Mouse (Mus musculus): ENCODE measurements around the gene Cit. TPM values are rescaled to one million over a fixed set of nuclear protein-coding genes. Genes with fewer than 3 reads are reported as not detected.

Cit gene
- total RNA-seq, 2 experiments from 2014 or later, result 20.1 to 24.9 TPM

DNA sequence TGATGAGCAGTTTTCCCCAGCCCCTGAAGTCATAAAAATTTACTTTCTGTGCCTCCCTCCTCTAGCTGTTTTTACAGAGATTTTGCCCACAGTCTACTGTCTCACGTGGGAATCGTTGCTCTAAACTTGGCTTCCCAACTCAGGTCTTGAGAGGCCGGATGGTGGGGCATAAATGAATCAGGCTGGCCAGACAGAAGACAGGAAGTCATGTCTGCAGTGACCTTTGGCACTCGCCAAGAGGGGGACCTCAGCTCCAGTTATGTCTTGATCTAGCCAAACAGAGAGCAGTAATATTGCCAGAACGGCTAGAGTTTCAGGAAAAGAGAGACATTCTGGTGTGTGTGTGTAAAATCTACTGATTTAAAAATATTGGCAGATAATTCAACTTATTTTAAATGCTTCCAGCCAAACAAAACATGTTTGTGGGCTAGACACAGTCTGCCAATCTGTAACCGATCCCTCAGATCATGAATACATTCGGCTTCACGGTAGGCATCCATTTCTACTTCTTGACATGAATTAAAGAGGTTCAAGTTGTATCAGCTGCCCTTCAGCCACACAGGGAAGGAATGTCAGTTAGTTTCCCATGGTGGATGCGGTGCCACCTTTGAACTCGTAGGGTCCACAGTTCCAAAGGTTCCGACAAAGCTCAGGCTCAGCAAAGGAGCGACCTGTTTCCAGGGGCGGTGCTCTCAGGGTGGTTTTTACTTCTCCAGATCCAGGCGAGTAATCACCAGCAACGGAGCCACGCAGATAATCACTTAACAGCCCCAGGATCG lies 5.4 kb downstream of the Cit start:
- DNase-seq (ENCODE audit: low spot score in 2 of 2), result no peak

DNA sequence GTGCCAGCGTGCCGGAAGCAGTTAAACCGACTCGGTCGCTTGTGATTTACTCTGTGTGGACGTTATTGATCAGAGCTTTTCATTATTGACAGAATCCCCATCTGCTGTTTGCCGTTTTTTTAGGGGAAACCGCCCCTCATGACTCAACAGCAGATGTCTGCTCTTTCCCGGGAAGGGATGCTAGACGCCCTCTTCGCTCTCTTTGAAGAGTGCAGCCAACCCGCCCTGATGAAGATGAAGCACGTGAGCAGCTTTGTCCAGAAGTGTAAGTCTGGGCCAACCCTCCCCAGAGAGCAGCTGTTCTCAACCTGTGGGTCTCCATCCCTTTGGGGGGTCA lies 5.9 kb downstream of the Cit start:
- DNase-seq (ENCODE audit: low spot score in 2 of 2), result no peak

DNA sequence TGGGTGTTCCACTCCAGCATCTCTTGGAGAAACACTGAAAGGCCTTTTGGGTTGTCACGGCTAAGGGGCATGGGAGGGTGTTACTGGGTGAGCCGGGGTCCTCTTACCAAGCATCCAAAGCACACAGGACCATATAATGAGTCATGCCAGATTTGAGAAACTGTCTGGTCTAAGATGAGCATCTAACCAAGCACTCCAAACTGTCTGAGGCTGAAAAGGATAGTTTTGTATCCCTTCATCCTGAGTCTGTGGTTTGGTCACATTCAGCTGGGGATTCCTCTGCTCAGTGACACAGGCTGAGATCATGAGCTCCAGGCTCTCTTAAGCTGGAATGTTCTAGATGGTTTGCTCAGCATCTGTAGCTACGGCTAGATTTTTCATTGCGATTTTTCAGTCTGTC lies 7.4 kb downstream of the Cit start:
- no peak for DNase-seq (ENCODE audit: low spot score in 2 of 2)

DNA sequence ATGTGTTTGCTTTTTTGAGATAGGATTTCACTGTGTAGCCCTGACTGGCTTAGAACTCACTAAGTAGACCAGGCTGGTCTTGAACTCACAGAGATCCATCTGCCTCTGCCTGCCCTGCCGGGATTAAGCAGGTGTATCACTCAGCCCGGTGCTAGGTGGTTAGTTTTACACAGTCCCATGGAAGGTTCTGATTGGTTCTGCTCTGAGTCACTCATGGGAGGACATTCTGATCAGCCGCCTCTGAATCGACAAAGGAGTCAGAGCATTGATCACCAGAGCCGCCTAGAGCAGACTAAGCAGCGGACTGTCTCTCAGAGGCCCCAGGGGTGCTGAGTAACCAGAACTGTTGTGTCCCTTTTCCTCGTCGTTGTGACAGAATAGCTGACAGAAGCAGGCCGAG lies 8.6 kb downstream of the Cit start:
- no peak for DNase-seq (ENCODE audit: low spot score in 2 of 2)

DNA sequence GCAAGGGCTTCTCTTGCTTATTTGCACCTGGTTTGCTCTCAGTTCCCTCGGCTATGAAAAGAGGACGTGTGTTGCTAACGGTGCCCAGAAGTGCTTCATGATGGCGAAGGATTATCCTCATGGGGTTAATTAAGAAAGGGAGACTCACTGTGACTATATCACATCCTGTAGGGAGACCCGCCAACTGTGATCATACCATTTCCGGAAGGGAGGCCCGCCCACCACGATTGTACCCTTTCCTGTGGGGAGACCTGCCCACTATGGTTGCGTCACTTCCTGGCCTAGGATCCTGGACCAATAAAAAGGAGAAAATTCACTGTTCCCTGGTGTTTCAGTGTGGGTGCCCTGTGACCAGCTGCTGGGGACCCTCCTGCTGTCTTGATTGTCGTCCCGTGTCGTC lies 9.3 kb downstream of the Cit start:
- DNase-seq (ENCODE audit: low spot score in 2 of 2), result no peak

DNA sequence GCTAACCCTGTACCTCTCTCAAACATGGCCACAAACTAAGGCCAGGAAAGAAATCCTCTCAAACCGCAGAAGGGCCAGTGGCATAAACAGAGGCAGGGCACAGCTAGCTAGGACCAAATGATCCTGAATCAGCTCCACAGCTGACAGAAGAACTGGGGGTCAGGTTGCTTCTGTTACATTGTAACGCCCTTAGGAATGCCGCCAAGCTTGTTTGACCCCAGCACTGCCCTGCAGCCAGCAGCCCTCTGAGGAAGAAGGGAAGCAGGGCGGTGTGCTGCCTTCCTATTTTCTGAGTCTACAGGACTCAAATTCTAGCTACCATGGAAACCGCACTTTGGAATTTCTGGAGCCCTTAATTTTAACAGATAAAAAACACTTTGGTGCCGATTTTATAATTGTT lies 13.6 kb downstream of the Cit start:
- DNase-seq (ENCODE audit: low spot score in 2 of 2), result no peak

DNA sequence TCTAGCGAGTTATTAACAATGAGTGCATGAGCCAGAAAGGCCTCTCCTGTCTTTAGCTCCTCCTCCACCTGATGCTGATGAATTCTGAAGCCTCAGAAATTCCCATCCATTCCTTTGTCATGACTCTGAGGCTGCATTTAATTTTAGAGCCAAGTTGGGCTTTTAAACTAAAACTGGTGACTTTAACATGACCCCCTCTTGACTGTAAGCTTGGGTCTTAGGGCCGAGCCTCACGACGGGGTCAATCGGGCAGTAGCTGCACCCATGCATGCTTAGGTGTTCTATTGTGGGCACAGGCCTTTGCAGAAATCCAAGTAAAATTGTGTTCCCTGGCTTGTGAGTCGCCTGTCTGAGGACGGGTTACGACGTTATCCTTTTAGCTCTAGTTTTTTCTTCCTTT lies 14.4 kb downstream of the Cit start:
- DNase-seq (ENCODE audit: low spot score in 2 of 2), result no peak

DNA sequence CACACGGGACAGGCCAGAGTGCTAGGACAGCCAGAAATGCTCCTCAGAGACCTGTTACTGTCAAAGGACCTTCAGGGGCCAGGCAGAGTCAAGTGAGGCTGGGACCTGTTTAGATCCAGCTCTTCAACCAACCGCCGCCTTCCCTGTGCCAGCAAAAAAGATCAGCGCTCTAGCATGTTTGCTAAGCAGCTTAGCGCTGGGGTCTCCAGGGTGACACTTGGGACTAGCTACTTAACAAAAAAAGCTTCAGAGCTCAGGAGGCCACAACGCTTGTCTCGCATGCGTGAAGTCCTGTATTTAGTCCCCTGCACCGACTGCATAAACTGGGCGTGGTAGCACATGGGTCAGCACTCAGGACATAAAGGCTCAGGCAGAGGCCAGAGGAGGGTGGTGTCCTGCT lies 16.9 kb downstream of the Cit start:
- DNase-seq (ENCODE audit: low spot score in 2 of 2), result no peak

DNA sequence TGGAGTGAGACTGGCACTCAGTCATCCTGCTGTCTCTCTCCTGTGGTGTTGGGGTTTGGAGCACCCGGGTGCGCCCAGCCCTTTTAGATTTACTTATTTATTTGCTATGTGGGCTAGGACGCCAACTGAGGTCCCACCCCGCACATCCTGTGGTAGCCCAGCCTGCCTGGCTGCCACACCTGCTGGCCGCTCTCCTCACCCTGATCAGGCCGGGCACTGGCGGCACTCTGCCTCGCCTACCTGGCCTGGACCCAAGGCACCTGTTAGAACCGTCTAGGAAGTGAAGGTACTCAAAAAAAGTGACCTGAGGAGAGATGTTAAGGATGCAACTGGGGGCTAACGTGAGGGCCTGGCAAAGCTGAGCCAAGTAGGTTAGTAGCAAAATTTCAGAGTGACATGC lies 17.4 kb downstream of the Cit start:
- no peak for DNase-seq (ENCODE audit: low spot score in 2 of 2)

DNA sequence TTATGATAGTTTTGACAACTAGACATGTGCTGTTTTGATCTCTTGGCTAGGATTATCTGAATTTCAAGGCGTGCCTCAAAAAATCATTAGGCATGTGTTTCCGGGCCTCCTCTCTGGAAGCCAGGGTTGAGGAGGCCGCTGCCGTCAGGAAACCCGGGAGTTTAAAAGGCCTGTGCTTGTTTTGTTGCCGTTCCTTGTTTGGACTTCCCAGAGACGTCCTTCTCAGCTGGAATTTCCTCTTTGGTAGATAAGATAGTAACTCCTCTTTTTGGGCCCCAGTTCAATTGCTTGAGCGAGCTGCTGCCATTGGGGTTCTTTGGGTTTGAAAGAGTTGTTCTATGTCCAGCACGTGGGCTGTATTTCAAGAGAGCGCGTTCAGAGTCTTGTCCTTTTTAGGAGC lies 21.2 kb downstream of the Cit start:
- no peak for DNase-seq (ENCODE audit: low spot score in 2 of 2)

DNA sequence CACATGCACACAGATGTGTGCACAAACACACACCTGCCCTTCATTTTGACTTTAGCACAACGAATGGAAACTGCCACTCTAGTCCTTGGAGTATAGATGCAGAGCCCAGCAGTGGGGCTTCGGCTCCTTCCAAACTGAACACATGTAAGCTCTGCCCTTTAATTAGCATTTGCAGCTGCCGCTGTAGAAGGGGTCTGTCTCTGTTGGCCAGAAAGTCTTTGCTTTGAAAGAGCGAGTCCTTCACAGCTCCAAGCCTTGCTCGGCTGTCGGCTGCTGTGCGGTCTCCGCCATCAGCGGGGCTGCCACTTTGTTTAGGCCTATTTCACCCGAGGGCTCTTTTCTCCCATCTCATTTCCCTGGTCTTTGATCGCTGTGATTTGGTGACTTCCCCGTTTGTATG lies 23.5 kb downstream of the Cit start:
- DNase-seq (ENCODE audit: low spot score in 2 of 2), result no peak

DNA sequence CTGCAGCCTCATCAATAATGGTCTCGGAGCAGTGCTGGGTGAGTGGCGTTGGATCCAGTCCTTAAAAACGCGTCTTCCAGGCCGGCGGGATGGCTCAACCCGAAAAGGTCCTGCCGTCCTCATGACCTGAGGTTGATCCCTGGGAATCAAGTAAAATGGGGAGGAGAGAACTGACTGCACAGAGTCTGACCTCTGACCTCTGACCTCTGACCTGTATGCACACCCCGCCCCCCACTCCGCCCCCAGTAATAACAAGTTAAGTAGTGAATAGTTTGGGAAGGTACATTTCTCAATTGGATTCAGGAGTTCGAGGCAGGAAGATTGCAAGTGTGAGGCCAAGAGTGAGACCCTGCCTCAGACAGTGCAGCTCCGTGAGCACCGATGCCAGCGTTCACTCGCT lies 24.1 kb downstream of the Cit start:
- no peak for DNase-seq (ENCODE audit: low spot score in 2 of 2)

DNA sequence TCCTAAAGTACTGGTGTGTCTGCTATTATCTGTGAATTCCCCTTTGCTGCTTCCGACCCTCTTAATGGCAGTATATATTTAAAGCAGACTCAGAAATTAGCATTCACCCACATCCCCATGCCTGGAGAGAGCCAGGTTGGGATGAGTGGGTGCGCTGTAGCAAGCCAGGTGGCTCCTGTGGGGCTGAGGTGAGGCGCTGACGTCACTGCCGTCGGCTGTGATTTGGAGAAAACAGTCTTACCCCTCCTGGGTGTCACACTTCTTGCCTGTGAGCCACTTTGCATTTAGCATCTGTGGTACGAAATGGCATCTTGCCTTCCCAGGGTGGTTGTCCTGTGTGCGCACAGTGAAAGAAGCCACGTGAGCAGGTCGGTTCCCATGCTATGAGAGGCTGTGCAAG lies 26.1 kb downstream of the Cit start:
- DNase-seq (ENCODE audit: low spot score in 2 of 2), result no peak

DNA sequence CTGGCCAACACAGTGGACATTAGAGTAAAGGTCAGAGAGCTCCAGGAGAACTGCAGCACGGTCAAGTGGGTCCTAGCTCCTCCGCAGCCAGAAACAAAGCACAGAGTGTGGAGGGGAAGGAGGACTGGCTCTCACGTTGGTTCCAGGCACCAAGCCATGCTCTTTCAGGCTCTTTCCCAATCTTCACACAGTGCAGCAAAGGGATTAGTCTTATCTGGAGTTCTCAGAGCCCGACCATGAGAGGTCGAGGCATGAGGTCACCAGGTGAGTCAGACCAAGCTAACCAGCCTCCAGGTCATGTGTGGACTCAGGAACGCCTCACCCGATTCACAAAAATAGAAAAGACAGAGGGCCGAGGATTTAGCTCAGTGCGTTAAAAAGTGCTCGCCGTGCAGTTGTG lies 27.0 kb downstream of the Cit start:
- DNase-seq (ENCODE audit: low spot score in 2 of 2), result no peak

DNA sequence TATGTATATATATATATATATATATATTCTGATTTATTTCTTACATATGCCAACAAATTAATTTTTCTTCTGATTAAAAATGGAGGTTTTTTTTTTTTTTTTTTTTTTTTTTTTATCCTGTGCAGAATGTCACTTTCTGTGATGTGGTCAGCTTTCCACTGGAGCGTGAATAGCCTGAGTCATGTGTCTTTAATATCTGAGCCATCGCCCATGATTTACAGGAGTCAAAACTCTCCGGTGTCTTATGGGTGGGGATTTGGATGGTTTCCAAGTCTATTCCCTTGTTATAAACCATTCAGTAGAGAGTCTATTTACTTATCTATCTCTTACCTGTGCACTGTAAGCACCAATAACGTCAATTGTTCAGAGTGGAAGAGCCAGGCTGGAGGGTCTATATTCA lies 27.9 kb downstream of the Cit start:
- DNase-seq (ENCODE audit: low spot score in 2 of 2), result no peak

DNA sequence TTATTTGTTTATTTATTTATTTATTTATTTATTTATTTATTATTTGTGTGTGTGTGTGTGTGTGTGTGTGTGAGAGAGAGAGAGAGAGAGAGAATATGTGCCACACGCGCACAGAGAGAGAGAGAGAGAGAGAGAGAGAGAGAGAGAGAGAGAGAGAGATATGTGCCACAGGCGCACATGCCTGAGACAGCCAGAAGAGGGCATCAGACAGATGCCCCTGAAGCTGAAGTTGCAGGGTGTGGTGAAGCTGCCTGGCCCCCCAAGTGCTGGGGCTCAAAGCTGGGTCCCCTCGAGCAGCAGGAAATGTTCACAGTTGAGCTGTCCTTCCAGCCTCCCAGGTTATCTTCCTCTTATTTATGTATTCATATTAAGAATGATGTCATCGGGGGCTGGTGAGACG lies 32.3 kb downstream of the Cit start:
- DNase-seq (ENCODE audit: low spot score in 2 of 2), result no peak

DNA sequence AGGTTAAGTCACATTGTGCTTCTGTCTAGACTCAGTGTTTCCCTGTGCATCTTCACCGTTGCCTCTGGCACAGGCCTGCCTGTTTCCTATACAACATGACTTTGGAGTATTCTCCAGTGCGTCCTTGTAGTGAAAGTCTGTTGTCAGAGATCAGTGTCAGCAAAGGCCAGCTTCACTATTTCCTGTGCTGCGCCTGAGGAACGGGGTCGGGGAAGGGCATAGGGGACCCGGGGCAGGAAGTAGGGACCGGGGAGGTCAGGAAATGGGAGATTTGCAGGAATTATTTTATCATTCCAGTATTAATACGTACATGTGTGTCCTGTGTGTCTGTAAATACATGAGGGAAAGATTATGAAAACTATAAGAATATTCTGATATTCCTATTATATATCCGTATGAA lies 37.1 kb downstream of the Cit start:
- no peak for DNase-seq (ENCODE audit: low spot score in 2 of 2)

DNA sequence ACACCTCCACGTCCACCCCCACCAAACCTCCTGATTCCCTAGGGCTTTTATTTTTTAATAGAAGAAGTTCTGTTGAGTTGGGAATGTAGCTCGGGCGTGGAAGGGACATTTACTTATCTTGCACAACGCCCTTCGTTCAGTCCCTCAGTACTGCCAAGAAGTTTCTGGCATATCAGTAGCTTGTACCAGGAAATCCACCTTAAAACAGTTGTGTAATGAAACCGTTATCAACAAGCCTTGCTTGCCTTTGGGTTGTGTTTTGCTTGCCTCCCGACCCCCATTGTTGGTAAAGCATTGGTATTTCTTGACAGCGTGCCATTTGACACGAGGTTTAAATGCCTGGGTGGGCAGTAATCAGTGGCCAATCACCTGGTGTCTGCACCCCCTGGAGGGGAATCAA lies 39.4 kb downstream of the Cit start:
- DNase-seq (ENCODE audit: low spot score in 2 of 2), result no peak

DNA sequence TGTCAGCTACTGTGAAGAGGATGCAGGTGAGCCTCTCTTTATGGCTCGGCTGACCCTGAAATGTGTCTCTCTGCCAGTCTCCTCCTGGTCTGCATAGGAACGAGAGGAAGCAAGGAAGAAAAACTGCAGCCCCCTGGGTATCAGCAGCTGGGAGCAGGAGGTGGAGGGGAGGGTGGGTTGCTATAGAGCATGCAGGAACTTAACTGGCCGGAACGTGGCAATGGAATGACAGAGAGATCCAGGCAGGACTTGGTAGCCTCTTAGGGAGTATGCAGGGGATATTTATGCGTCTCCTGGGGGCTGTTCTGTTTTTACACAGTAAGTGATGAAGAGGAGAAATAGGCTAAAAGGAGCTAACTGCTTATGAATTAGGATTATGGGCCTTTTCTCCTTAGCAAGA lies 48.7 kb downstream of the Cit start:
- no peak for DNase-seq (ENCODE audit: low spot score in 2 of 2)

DNA sequence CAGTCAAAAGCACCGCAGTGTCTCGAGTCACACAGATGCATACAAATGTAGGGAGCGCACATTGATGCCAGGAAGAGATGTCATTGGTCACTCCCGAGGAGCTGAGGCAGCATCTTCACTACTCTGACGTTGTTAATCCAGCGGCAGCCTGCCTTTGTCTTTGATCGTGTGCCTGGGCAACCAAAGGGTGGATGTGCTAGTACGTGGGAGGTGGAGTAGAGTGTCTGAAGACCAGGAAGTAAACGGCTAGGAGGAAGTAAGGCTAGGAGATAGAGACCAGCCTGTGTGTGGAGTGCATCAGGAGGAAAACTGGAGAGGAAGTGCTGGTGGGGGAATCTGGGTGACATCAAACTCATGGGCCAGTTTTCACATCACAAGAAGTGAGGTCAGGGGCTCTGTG lies 52.0 kb downstream of the Cit start:
- DNase-seq (ENCODE audit: low spot score in 2 of 2), result no peak

DNA sequence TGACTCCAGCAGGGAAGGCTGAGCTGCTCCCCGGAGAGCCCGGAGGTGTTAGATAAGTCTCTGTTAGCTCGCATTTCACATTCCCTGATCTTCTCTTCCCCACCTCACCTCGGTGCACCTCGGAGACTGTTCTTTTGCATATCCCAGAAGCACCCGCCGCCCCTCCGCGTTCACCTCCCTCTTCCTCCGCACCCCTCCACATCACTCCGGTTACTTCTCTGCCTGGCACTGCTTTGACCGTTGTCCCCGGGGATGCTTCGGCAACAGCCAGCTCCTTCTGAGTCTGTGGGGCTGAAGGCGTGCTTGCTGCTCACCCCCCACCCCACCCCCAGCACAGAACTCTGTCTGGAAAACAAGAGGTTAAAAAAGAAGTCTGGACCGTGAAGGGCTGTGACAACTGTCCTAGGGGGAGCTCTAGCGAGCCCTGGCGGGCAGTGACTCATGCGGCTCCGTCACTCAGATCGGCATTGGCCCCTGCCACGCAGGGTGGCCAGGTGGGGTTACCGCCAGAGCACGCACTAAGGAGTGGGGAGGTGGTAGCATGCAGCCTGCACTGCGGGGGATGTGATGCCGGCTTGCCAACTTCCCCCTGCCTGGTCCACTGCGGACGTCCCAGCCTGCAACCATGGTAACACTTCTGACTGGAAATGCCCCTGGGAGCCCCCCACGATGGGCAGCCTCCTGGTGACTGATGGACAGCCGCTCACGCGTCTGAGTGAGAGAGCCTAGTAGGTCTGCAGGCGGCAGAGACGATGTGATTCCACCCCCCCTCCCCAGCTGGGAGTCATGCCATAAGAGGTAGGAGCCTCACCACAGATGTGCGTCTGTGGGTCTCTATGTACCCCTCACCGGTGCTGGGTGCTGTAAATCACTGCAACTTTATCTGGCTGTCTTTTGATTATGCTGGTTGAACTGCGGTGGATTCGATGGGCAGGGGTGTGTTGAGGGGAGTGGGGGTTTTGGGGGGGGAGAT lies 62.2 kb downstream of the Cit start:
- DNase-seq (ENCODE audit: low spot score in 2 of 2), result peak in 1 of 2 experiments; percentile 24

DNA sequence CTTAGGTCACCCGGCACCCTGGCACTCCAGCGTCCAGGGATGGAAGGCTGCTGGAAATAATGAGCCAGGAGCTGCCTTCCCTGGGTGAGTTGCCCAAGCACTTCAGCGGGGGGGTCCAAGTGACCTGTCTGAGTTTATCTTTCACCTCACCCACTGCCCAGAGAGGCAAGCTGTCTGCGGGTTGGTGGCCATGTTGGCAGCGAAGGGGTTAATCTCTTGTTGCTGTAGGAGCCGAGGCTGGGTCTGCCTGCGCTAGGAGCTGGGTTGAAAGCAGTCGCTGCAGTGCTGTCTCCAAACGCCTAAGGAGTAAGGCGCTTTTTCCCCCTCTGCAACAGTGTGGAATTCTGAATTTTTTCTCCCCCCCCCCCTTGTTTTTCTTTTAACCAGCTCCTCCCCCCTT lies 63.2 kb downstream of the Cit start:
- DNase-seq (ENCODE audit: low spot score in 2 of 2), result no peak

DNA sequence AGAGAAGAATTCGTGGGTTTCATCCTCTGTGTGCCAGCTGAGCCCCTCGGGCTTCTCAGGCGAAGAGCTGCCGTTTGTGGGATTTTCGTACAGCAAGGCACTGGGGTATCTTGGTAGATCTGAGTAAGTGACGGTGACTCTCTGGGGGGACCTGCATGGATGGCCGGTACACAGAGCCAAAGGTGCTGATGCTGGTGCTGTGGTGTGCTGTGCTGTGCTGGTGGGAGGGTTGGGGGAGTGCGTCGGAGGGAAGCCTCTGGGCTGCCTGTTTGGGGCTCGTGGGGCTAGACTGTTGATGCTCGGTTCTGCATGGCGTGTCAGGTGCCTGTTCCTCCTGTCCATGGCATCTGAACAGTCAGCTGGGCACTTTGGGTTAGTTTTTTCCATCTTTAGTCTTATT lies 63.6 kb downstream of the Cit start:
- DNase-seq (ENCODE audit: low spot score in 2 of 2), result no peak
